Mouse (Mus musculus) liver, embryonic 16.5 days (tissue): ENCODE data around the gene Olfr316. TPM values are rescaled to one million over a fixed set of nuclear protein-coding genes. Genes with fewer than 3 reads are reported as not detected.

Experiments
- ATAC-seq: fragments of 200-750 bp; cut with Nextera tagmentation; 2 replicates; pipeline ENCODE4 v1.8.0; 2017; ENCODE audit warnings: low read depth, mild to moderate bottlenecking, moderate number of reproducible peaks, moderate library complexity
- H3K27ac ChIP-seq: fragments of 300-500 bp; sonication (generic); 2 replicates; pipeline ENCODE4 v1.5.1; 2014; ENCODE audit warnings: mild to moderate bottlenecking, low read length
- H3K27me3 ChIP-seq: fragments of 300-500 bp; sonication (generic); 2 replicates; pipeline ENCODE4 v1.6.1; 2014; ENCODE audit warnings: low read depth, low read length, mixed read lengths; ENCODE audit not compliant: control insufficient read depth, insufficient read depth
- H3K36me3 ChIP-seq: fragments of 300-500 bp; sonication (generic); 2 replicates; pipeline ENCODE4 v1.6.1; 2014; ENCODE audit warnings: mild to moderate bottlenecking; ENCODE audit not compliant: control insufficient read depth, insufficient read depth
- H3K4me1 ChIP-seq: fragments of 300-500 bp; sonication (generic); 2 replicates; pipeline ENCODE4 v1.6.1; 2014; ENCODE audit warnings: low read depth, low read length, mixed read lengths; ENCODE audit not compliant: control insufficient read depth
- H3K4me2 ChIP-seq: fragments of 300-500 bp; sonication (generic); 2 replicates; pipeline ENCODE4 v1.6.1; 2014; ENCODE audit warnings: low read depth, low read length, mixed read lengths
- H3K4me3 ChIP-seq: fragments of 300-500 bp; sonication (generic); 2 replicates; pipeline ENCODE4 v1.5.1; 2014; ENCODE audit warnings: low read depth, mild to moderate bottlenecking, low read length
- H3K9ac ChIP-seq: fragments of 300-500 bp; sonication (generic); 2 replicates; pipeline ENCODE4 v1.6.1; 2014; ENCODE audit warnings: low read depth, low read length
- H3K9me3 ChIP-seq: fragments of 300-500 bp; sonication (generic); replicated peaks from 2 replicates; pipeline ENCODE4 v1.6.1; 2016; ENCODE audit warnings: low read length; ENCODE audit not compliant: control insufficient read depth
- WGBS: fragments of 180-500 bp; shearing (Covaris S2); extraction: QIAGEN DNeasy Blood & Tissue Kit; methylation state at CpG from one replicate; pipeline ENCODE4 v1.1.7; 2014; ENCODE audit not compliant: insufficient replicate concordance; 5-methylcytosine and 5-hydroxymethylcytosine counted together
- polyA plus RNA-seq: library from polyadenylated mRNA; unstranded; fragments of >200 nt; fragmentation: Nextera tagmentation; extraction: Ambion mirVana; gene quantifications from 2 replicates; pipeline ENCODE4 v1.2.1, GENCODE M21; 2015

The Olfr316 gene
- polyA plus RNA-seq, 1 experiment from 2014 or later: not detected

- no peaks in the 10 kb centered on the region for H3K27me3 ChIP-seq
- no peaks in the 10 kb centered on the region for H3K4me1 ChIP-seq
- ATAC-seq: no peak
- no peaks in the 10 kb centered on the region for H3K9me3 ChIP-seq
- no peak overlapping the region for H3K27ac ChIP-seq
- 62% methylated on average over 7 of the region's 7 CpGs for WGBS
- no peak overlapping the region for H3K4me3 ChIP-seq
- no peak overlapping the region for H3K4me2 ChIP-seq
- H3K9ac ChIP-seq: no peak overlapping the region
- H3K36me3 ChIP-seq: no peaks in the 10 kb centered on the region
Observed at GRCm38 (mm10) chr11:58796850-58797249, 44.3 kb downstream of the Olfr316 start.

GRCm38 (mm10) chr11:58799747-58800146 is 47.2 kb downstream of the Olfr316 start:
- Histone ChIP-seq H3K9me3 (no peaks in the 10 kb centered on the region), H3K27me3 (no peaks in the 10 kb centered on the region), H3K36me3 (no peaks in the 10 kb centered on the region), H3K4me2 (no peak overlapping the region), H3K4me3 (no peak overlapping the region), H3K9ac (no peak overlapping the region), H3K4me1 (no peaks in the 10 kb centered on the region; the same call in 1 of the 2 replicates), H3K27ac (no peak overlapping the region)
- 46% methylated on average over 5 of the region's 5 CpGs for WGBS
- ATAC-seq: no peak

- H3K4me3 ChIP-seq: no peak within 1 kb of the TSS
- no peaks in the 10 kb centered on the region for H3K27me3 ChIP-seq
- no peak within 1 kb of the TSS for H3K4me2 ChIP-seq
- H3K9me3 ChIP-seq: no peaks in the 10 kb centered on the region
- no peak within 1 kb of the TSS for H3K9ac ChIP-seq
- H3K4me1 ChIP-seq: no peaks in the 10 kb centered on the region; the same call in 1 of the 2 replicates
- WGBS: 39% methylated on average over 14 of the region's 14 CpGs
- no peaks in the 10 kb centered on the region for H3K36me3 ChIP-seq
- ATAC-seq: no peak
- H3K27ac ChIP-seq: no peak within 1 kb of the TSS
Observed at GRCm38 (mm10) chr11:58801558-58802228, 49.2 kb downstream of the Olfr316 start, which contains the start of gene Fam183b. TSS of gene Fam183b (minus strand) at chr11:58801960.

- Histone ChIP-seq H3K4me3 (no peak overlapping the region), H3K27me3 (no peaks in the 10 kb centered on the region), H3K36me3 (no peaks in the 10 kb centered on the region), H3K4me1 (no peaks in the 10 kb centered on the region; the same call in 1 of the 2 replicates), H3K9me3 (no peaks in the 10 kb centered on the region), H3K4me2 (no peak overlapping the region), H3K9ac (no peak overlapping the region), H3K27ac (no peak overlapping the region)
- no peak for ATAC-seq
- 43% methylated on average over 4 of the region's 4 CpGs for WGBS
Observed at GRCm38 (mm10) chr11:58803871-58804270, 51.3 kb downstream of the Olfr316 start.

- Histone ChIP-seq H3K27me3 (no peaks in the 10 kb centered on the region), H3K4me1 (no peaks in the 10 kb centered on the region; the same call in 1 of the 2 replicates), H3K9me3 (no peaks in the 10 kb centered on the region), H3K36me3 (no peaks in the 10 kb centered on the region), H3K9ac (no peak overlapping the region), H3K27ac (no peak overlapping the region), H3K4me2 (no peak overlapping the region), H3K4me3 (no peak overlapping the region)
- 55% methylated on average over 2 of the region's 2 CpGs for WGBS
- no peak for ATAC-seq
Observed at GRCm38 (mm10) chr11:58804393-58804792, 51.9 kb downstream of the Olfr316 start.

Other genes starting within 250 kb of the Olfr316 start
- gene Olfr330, start 217.9 kb upstream of the Olfr316 start, polyA plus RNA-seq: not detected in 2 replicates
- not detected in 2 replicates for gene Olfr329-ps, start 206.3 kb upstream of the Olfr316 start, polyA plus RNA-seq
- gene Olfr328, start 197.1 kb upstream of the Olfr316 start, polyA plus RNA-seq: not detected in 2 replicates
- gene Olfr224, start 182.2 kb upstream of the Olfr316 start, polyA plus RNA-seq: not detected in 2 replicates
- gene Olfr325, start 175.0 kb upstream of the Olfr316 start, polyA plus RNA-seq: not detected in 2 replicates
- not detected in 2 replicates for gene Olfr324, start 157.6 kb upstream of the Olfr316 start, polyA plus RNA-seq
- not detected in 2 replicates for gene 2210407C18Rik, start 136.7 kb upstream of the Olfr316 start, polyA plus RNA-seq
- gene Olfr323, start 122.2 kb upstream of the Olfr316 start, polyA plus RNA-seq: not detected in 2 replicates
- 12.7 and 15.7 TPM in 2 replicates for gene Trim58, start 112.3 kb upstream of the Olfr316 start, polyA plus RNA-seq
- 0.08 TPM in 1 of 2 replicates, not detected in the other for gene Olfr322, start 94.0 kb upstream of the Olfr316 start, polyA plus RNA-seq
- not detected in 2 replicates for gene Olfr320, start 71.6 kb upstream of the Olfr316 start, polyA plus RNA-seq
- gene Olfr319, start 53.6 kb upstream of the Olfr316 start, polyA plus RNA-seq: not detected in 2 replicates
- not detected in 2 replicates for gene Olfr318, start 28.7 kb upstream of the Olfr316 start, polyA plus RNA-seq
- not detected in 2 replicates for gene Olfr317, start 13.5 kb upstream of the Olfr316 start, polyA plus RNA-seq
- gene Olfr315, start 20.5 kb downstream of the Olfr316 start, polyA plus RNA-seq: not detected in 2 replicates
- gene Olfr314, start 30.2 kb downstream of the Olfr316 start, polyA plus RNA-seq: not detected in 2 replicates
- 0.17 TPM in 1 of 2 replicates, not detected in the other for gene Fam183b, start 49.2 kb downstream of the Olfr316 start, polyA plus RNA-seq
- gene Olfr313, start 62.3 kb downstream of the Olfr316 start, polyA plus RNA-seq: not detected in 2 replicates
- not detected in 2 replicates for gene Olfr312, start 76.5 kb downstream of the Olfr316 start, polyA plus RNA-seq
- gene Olfr311, start 86.5 kb downstream of the Olfr316 start, polyA plus RNA-seq: not detected in 2 replicates
- gene Gm12258, start 94.4 kb downstream of the Olfr316 start, polyA plus RNA-seq: 1.5 and 2.3 TPM in 2 replicates
- gene 2810021J22Rik, start 114.5 kb downstream of the Olfr316 start, polyA plus RNA-seq: 2.2 and 2.3 TPM in 2 replicates
- gene Zfp39, start 151.5 kb downstream of the Olfr316 start, polyA plus RNA-seq: 4.2 and 5.6 TPM in 2 replicates
- 14.1 and 14.3 TPM in 2 replicates for gene Btnl10, start 165.2 kb downstream of the Olfr316 start, polyA plus RNA-seq
- gene Rnf187, start 186.2 kb downstream of the Olfr316 start, polyA plus RNA-seq: 74.5 and 81.7 TPM in 2 replicates
- 17.9 and 22.4 TPM in 2 replicates for gene Hist3h2ba, start 196.2 kb downstream of the Olfr316 start, polyA plus RNA-seq
- gene Hist3h2a, start 202.0 kb downstream of the Olfr316 start, polyA plus RNA-seq: 21.2 and 24.4 TPM in 2 replicates
- 0.15 and 0.19 TPM in 2 replicates for gene Trim17, start 202.0 kb downstream of the Olfr316 start, polyA plus RNA-seq
- 8.2 and 8.7 TPM in 2 replicates for gene Trim11, start 225.4 kb downstream of the Olfr316 start, polyA plus RNA-seq